Mouse (Mus musculus) cerebellum, adult 2 months (tissue): ENCODE results near the gene Adamtsl3.

Source experiments
- CTCF ChIP-seq: fragments of 200-500 bp; IDR thresholded peaks from 2 replicates; pipeline ENCODE4 v1.5.1; 2011; ENCODE audit warnings: low read depth, mild to moderate bottlenecking, control low read depth, low read length, moderate library complexity, borderline replicate concordance; ENCODE audit not compliant: insufficient read depth
- POLR2A ChIP-seq: fragments of 200-500 bp; IDR thresholded peaks from 2 replicates; pipeline ENCODE4 v1.6.1; 2011; ENCODE audit warnings: low read length, control low read depth, borderline replicate concordance; ENCODE audit not compliant: insufficient read depth

DNA sequence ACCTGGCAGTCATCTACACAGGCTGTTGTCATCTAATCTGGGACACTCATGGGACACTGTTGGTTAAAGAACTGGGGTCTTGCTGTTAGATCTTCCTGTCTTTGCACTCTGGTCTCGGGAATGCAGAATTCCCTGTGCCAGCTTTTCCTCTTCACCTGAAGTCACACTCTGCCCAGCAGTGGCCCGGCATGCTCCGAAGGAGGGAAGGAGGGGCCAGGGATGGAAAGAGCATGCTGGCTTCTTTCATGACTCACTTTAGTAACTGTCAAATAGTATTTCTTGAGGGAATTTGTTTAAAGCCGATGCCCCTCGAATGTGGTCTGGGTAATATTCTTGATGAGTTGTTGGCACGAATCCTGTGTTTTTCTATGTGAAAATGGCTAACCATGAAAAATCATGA lies 81.2 kb downstream of the Adamtsl3 start:
- TF ChIP-seq CTCF = no peak
- no peak for TF ChIP-seq POLR2A
